ENCODE assay signal across 20 mouse cellular contexts in genomic region chr1:191283110-191284040, GRCm38 (mm10). TPM values are rescaled to one million over a fixed set of nuclear protein-coding genes. Genes with fewer than 3 reads are reported as not detected.
A peak's percentile ranks its signal among the peaks of the same experiment; 100 is the strongest.
DNase-seq lines count a peak whose midpoint lies in the region; ATAC-seq and TF ChIP-seq lines count a peak whose summit lies in the region.
"Had no signal": no experiment of that assay in that cellular context is flagged by ENCODE, and none has a peak within 500 bp of the region (broad histone marks: within the 10 kb centered on the region; RNA-seq: fewer than 3 reads in every experiment).

No protein-coding gene starts in this region.

- WGBS in intestine, postnatal 0 days = 60% methylated on average over 13 of the region's 13 CpGs

- H3K27me3 ChIP-seq in intestine, postnatal 0 days (replicated peaks; ENCODE audit: control insufficient read depth, insufficient read depth, low read length) = no peaks in the 10 kb centered on the region
- H3K27me3 ChIP-seq: heart, embryonic 13.5 days; midbrain, embryonic 15.5 days; neural tube, embryonic 12.5 days had no signal

- peak; percentile 36 for DNase-seq in kidney, adult 9 months
- DNase-seq in kidney, adult 8-10 months = no peak
- peak; percentile 71 for DNase-seq in Muller cell, postnatal 12 days (ENCODE audit: inconsistent ontology term)
- DNase-seq in retina, embryonic 14.5 days (ENCODE audit: low spot score) = peak; percentile 32
- DNase-seq in frontal cortex, postnatal 14 days (ENCODE audit: low spot score in 2 of 2) = no peak
- DNase-seq in frontal cortex, adult 2 months (ENCODE audit: extremely low spot score in 1 of 2, low spot score in 1 of 2) = no peak
- no peak for DNase-seq in frontal cortex, postnatal 25 days (ENCODE audit: low spot score in 2 of 2)
- DNase-seq: adrenal gland, postnatal 36 days; gastrocnemius, postnatal 25 days; right cerebral cortex, adult 18-20 months had no signal

- ATAC-seq in intestine, postnatal 0 days = peak; percentile 92
- ATAC-seq: activated CD4-positive, CD25-positive, alpha-beta regulatory T cell, adult 4 months; forebrain, embryonic 16.5 days; midbrain, embryonic 15.5 days had no signal

- TF ChIP-seq CTCF in intestine, postnatal 0 days (IDR thresholded peaks at IDR 0.05; ENCODE audit: low read depth) = no peak

- H3K4me1 ChIP-seq in intestine, postnatal 0 days (replicated peaks; ENCODE audit: control insufficient read depth, insufficient read depth, low read length) = no peaks in the 10 kb centered on the region; the same call in 1 of the 2 replicates
- H3K4me1 ChIP-seq: heart, embryonic 13.5 days; midbrain, embryonic 15.5 days; neural tube, embryonic 12.5 days had no signal

- no peaks in the 10 kb centered on the region for H3K36me3 ChIP-seq in intestine, postnatal 0 days (ENCODE audit: control insufficient read depth, insufficient read depth)
- H3K36me3 ChIP-seq: heart, embryonic 13.5 days; midbrain, embryonic 15.5 days; neural tube, embryonic 12.5 days had no signal

- H3K27ac ChIP-seq in intestine, postnatal 0 days (ENCODE audit: low read depth, low read length) = peak overlapping the region; percentile 82
- H3K27ac ChIP-seq: heart, embryonic 13.5 days; hindbrain, embryonic 14.5 days; liver, embryonic 14.5 days; macrophage; midbrain, embryonic 15.5 days; neural tube, embryonic 12.5 days had no signal

- no peak overlapping the region for H3K4me3 ChIP-seq in intestine, postnatal 0 days (ENCODE audit: low read depth, low read length)
- H3K4me3 ChIP-seq: erythroblast, embryonic 14.5 days; heart, embryonic 13.5 days; midbrain, embryonic 15.5 days; neural tube, embryonic 12.5 days had no signal

- peak overlapping the region; percentile 40; the same call in 1 of the 2 replicates for H3K9ac ChIP-seq in intestine, postnatal 0 days (ENCODE audit: low read depth, low read length)
- H3K9ac ChIP-seq: heart, embryonic 13.5 days; hindbrain, embryonic 14.5 days; liver, embryonic 14.5 days; midbrain, embryonic 15.5 days; neural tube, embryonic 12.5 days had no signal

- H3K9me3 ChIP-seq in intestine, postnatal 0 days (ENCODE audit: control insufficient read depth) = no peaks in the 10 kb centered on the region
- H3K9me3 ChIP-seq: heart, embryonic 13.5 days; midbrain, embryonic 15.5 days; neural tube, embryonic 12.5 days had no signal

- no peak overlapping the region; the same call in 1 of the 2 replicates for H3K4me2 ChIP-seq in intestine, postnatal 0 days (replicated peaks; ENCODE audit: low read depth)
- H3K4me2 ChIP-seq: heart, embryonic 13.5 days; hindbrain, embryonic 14.5 days; midbrain, embryonic 15.5 days; neural tube, embryonic 12.5 days had no signal

RNA-seq across cellular contexts. Expression of gene Nenf, which starts 34.6 kb away (rescaled TPM):
- polyA plus RNA-seq in intestine, postnatal 0 days (2015; fragmentation: Nextera tagmentation; extraction: Ambion mirVana) = 171 and 174 TPM in 2 replicates
- polyA plus RNA-seq in frontal cortex, adult 2 months (2012; rRNA removed) = 155 and 168 TPM in 2 replicates

RNA-seq across cellular contexts. Expression of gene Tmem206, which starts 42.3 kb away (rescaled TPM):
- polyA plus RNA-seq in intestine, postnatal 0 days (2015; fragmentation: Nextera tagmentation; extraction: Ambion mirVana) = 14.6 and 15.4 TPM in 2 replicates
- 9.6 and 11.2 TPM in 2 replicates for polyA plus RNA-seq in frontal cortex, adult 2 months (2012; rRNA removed)

Comparison
In these comparisons a context has a peak if more than half of its experiments do, and no peak if none do; other contexts are left out.
1. DNase-seq: peak in kidney, adult 9 months (single experiment), Muller cell, postnatal 12 days (single experiment) and retina, embryonic 14.5 days (single experiment); none in kidney, adult 8-10 months (0 of 2), frontal cortex, postnatal 14 days (0 of 2), frontal cortex, adult 2 months (0 of 2) and frontal cortex, postnatal 25 days (0 of 2).